Comparison of ENCODE assay signal across 18 mouse cellular contexts in genomic region chr17:79379191-79379590, GRCm38 (mm10). TPM values are rescaled to one million over a fixed set of nuclear protein-coding genes. Genes with fewer than 3 reads are reported as not detected.
DNase-seq lines count a peak whose midpoint lies in the region; ATAC-seq lines count a peak whose summit lies in the region.
"Had no signal": no experiment of that assay in that cellular context is flagged by ENCODE, and none has a peak within 500 bp of the region (broad histone marks: within the 10 kb centered on the region; RNA-seq: fewer than 3 reads in every experiment).

No protein-coding gene starts in this region.

- 80% methylated on average over 5 of the region's 5 CpGs for WGBS in midbrain, embryonic 13.5 days

- H3K9me3 ChIP-seq in megakaryocyte, embryonic 14.5 days: no peaks in the 10 kb centered on the region
- no peaks in the 10 kb centered on the region for H3K9me3 ChIP-seq in midbrain, embryonic 13.5 days
- H3K9me3 ChIP-seq: embryonic facial prominence, embryonic 12.5 days; forebrain, embryonic 13.5 days; hindbrain, embryonic 12.5 days; midbrain, embryonic 12.5 days had no signal

- no peaks in the 10 kb centered on the region for H3K36me3 ChIP-seq in megakaryocyte, embryonic 14.5 days (replicated peaks; ENCODE audit: low read length)
- H3K36me3 ChIP-seq in midbrain, embryonic 13.5 days: no peaks in the 10 kb centered on the region
- H3K36me3 ChIP-seq: embryonic facial prominence, embryonic 12.5 days; hindbrain, embryonic 12.5 days; midbrain, embryonic 12.5 days had no signal

- H3K27me3 ChIP-seq in megakaryocyte, embryonic 14.5 days (replicated peaks): no peaks in the 10 kb centered on the region
- H3K27me3 ChIP-seq in midbrain, embryonic 13.5 days: no peaks in the 10 kb centered on the region
- H3K27me3 ChIP-seq: CH12.LX; embryonic facial prominence, embryonic 12.5 days; forebrain, embryonic 13.5 days; hindbrain, embryonic 12.5 days; midbrain, embryonic 12.5 days; Patski had no signal

- no peak overlapping the region for H3K4me2 ChIP-seq in midbrain, embryonic 13.5 days (replicated peaks)
- H3K4me2 ChIP-seq: embryonic facial prominence, embryonic 12.5 days; forebrain, embryonic 13.5 days; hindbrain, embryonic 12.5 days; midbrain, embryonic 12.5 days had no signal

- H3K4me3 ChIP-seq in megakaryocyte, embryonic 14.5 days (replicated peaks): peak overlapping the region; percentile 86
- no peak overlapping the region for H3K4me3 ChIP-seq in midbrain, embryonic 13.5 days (replicated peaks)
- H3K4me3 ChIP-seq: embryonic facial prominence, embryonic 12.5 days; forebrain, embryonic 13.5 days; hindbrain, embryonic 12.5 days; midbrain, embryonic 12.5 days had no signal

- no peak overlapping the region for H3K27ac ChIP-seq in midbrain, embryonic 13.5 days
- H3K27ac ChIP-seq: embryonic facial prominence, embryonic 12.5 days; forebrain, embryonic 13.5 days; hindbrain, embryonic 12.5 days; midbrain, embryonic 12.5 days had no signal

- ATAC-seq in CD4-positive, CD25-positive, alpha-beta regulatory T cell, adult 4 months: peak; percentile 96
- peak; percentile 30; the same call in 1 of the 2 replicates for ATAC-seq in erythroid progenitor cell, adult 5-6 weeks (replicated peaks; ENCODE audit: low FRiP score, poor library complexity, severe bottlenecking)
- ATAC-seq in midbrain, embryonic 13.5 days: no peak
- ATAC-seq: forebrain, embryonic 13.5 days; Patski had no signal

- H3K4me1 ChIP-seq in megakaryocyte, embryonic 14.5 days: peaks cover 7% of the 10 kb centered on the region
- no peaks in the 10 kb centered on the region for H3K4me1 ChIP-seq in midbrain, embryonic 13.5 days (replicated peaks)
- H3K4me1 ChIP-seq: embryonic facial prominence, embryonic 12.5 days; forebrain, embryonic 13.5 days; hindbrain, embryonic 12.5 days; midbrain, embryonic 12.5 days had no signal

- H3K9ac ChIP-seq in midbrain, embryonic 13.5 days (replicated peaks): no peak overlapping the region
- H3K9ac ChIP-seq: embryonic facial prominence, embryonic 12.5 days; forebrain, embryonic 13.5 days; hindbrain, embryonic 12.5 days; midbrain, embryonic 12.5 days had no signal

- DNase-seq in kidney, adult 11 months: peak; percentile 4
- DNase-seq in kidney, postnatal 4 days: no peak
- no peak for DNase-seq in ovary, adult 18-20 months (ENCODE audit: low spot score)
- no peak for DNase-seq in cerebellum, adult 11 months
- DNase-seq: adrenal gland, postnatal 10 days; cerebellum, adult 18-20 months; gastrocnemius, postnatal 36 days; thymus, postnatal 14 days had no signal

RNA-seq across cellular contexts. Expression of gene Cdc42ep3, which starts 24.3 kb away (rescaled TPM):
- 10 to 100 TPM; 32.2 to 35.2 TPM for polyA plus RNA-seq in CD4-positive, CD25-positive, alpha-beta regulatory T cell, adult 4 months (2017; shearing (Covaris generic))
- 70.6 and 89.3 TPM in 2 replicates for total RNA-seq in erythroid progenitor cell, adult 5-6 weeks (2015; ENCODE audit: low replicate concordance)
- total RNA-seq in erythroid progenitor cell, adult 5-6 weeks (2017; ENCODE audit: low replicate concordance): 108 and 155 TPM in 2 replicates
- 0.99 and 5.5 TPM in 2 replicates for polyA plus RNA-seq in megakaryocyte, embryonic 14.5 days (2012; ENCODE audit: insufficient read depth, low replicate concordance)
- polyA plus RNA-seq in midbrain, embryonic 13.5 days (2015; fragmentation: Nextera tagmentation; extraction: Ambion mirVana): 31.7 and 36.6 TPM in 2 replicates
